Mouse (Mus musculus) heart, adult 18-20 months (tissue): ENCODE data around the gene Slc36a4. TPM values are rescaled to one million over a fixed set of nuclear protein-coding genes. Genes with fewer than 3 reads are reported as not detected.

ENCODE experiments used
- DNase-seq, 2 experiments: peaks; one replicate each; pipeline ENCODE4 v3.0.0; 2021 to 2022; ENCODE audit warnings: mixed read lengths in 1 of 2
- total RNA-seq, 2 experiments: library from RNA; stranded (reverse); gene quantifications; 2 replicates each; pipeline ENCODE4 v1.2.3; 2021

Gene Slc36a4
- total RNA-seq, 2 experiments from 2014 or later: 5.9 to 7.7 TPM

DNA sequence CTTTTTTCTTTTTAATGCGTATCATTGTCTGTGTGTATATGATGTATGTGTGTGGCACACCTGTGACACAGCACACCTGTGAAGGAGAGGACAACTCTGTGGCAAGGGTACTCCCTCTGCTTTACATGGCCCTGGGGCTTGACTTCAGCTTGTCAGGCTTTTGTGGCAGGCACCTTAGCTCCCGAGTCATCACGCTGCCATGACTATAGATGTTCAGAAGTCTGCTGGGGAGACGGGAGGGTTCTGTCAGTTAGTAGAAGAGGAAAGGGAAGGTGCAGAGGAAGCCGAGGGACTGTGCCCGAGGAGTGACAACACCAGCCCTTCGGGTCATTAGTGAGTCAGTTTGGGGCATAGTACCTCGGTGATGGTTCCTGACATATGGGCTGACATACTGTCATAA, 13.0 kb downstream of the Slc36a4 start:
- DNase-seq: no peak

DNA sequence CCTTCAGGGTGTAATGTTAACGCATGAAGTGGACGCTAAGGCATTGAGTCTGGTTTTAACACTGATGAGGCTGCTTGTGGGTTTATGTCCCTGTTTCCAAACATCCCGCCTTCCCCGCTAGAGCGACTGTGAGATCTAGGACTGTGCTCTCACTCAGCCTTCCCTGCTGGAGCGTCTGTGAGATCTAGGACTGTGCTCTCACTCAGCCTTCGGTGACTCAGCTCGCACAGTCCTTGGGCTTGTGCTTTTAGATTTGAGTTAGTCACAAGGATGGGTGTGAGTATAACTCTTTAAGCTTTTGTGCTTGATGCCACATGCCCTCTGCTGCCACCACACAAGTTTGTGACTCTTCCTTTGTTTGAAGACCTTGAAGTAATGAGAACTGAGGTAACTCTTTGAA, 17.6 kb downstream of the Slc36a4 start:
- DNase-seq: no peak

DNA sequence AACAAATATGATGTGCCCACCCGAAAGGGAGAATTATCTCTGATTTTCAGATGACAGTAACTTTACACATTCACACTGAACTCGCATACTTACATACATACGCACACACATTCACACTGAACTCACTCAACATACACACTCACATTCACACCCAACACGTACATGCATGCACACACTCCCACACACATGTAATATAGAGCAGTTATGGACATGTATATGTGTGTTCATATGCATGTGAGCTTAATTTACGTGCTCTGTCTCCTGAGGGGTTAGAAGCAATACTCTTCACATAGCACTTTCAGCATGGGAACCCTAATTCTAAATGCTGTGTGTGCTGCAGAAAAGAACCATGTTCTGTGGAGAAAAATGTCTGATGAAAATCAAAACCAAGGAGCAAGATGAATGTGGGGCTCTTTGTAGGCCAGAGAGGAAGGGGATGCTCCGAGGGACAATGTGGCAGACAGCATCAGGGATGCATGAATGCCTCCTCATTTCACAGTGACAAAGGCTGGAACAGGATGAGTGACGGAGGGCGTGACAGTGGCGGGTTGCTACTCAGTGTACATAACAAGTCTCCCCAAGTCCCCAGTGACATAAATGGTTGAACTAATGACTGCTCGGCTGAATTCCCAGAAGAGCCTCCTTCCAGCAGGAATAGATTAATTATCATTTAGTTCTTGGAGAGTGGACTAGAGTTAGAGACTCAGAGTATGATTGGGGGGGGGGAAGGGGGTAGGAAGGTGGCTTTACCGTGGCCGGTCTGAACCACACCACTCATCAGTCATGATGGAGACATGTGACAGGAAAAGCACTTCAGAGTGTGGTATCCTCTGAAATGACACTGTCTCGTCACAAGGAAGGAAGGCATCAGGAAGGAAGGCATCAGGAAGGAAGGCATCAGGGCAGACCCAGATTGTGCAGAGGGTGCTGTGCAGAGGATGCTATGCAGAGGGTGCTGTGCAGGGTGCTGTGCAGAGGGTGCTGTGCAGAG, 22.5 kb downstream of the Slc36a4 start:
- DNase-seq: no peak

DNA sequence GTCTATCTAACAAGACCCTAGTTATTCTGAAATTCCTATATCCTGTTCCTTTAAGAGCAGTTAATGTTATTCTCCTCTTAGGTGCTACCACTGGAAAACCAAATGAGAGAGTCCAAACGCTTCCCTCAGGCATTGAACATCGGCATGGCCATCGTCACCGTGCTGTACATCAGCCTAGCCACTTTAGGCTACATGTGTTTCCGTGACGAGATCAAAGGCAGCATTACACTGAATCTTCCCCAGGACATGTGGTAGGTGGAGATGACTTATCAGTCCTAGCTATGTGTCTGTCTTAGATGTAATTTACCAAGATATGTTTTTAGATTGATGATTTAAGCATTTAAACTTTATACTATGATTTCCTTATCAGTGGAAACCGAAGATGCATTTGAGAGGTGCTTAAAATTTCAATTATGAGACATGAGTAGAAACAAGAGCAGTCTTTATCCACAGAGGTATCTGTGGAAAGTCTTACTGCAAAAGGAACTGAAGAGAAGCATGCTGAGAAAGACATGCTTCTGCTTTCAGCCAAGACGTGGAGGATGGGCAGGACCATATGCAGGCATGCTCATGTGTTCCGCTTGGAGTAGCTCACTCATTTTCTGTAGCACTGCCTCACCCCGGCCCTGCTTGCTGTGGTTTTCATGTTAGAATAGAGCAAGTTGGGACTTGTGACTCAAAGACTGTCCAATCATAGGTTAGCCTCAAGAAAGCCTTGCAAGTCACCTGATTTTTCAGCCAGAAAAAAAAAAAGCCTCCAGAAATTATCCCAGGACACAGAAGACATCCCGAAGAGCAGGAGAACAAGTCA, 24.7 kb downstream of the Slc36a4 start:
- no peak for DNase-seq

DNA sequence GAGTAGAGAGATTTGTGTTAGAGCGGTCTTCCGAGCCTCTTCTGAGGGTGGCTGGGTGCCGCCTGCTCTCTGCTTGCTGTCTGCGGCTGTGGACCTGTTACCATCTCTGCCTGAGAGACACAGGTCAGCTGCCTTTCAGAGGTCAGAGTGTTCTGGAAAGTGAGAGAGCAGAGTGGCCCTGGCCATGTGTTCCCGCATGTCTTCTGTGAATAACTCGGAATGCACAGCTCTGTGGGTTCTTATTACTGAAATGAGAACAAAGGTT, 25.3 kb downstream of the Slc36a4 start:
- no peak for DNase-seq

DNA sequence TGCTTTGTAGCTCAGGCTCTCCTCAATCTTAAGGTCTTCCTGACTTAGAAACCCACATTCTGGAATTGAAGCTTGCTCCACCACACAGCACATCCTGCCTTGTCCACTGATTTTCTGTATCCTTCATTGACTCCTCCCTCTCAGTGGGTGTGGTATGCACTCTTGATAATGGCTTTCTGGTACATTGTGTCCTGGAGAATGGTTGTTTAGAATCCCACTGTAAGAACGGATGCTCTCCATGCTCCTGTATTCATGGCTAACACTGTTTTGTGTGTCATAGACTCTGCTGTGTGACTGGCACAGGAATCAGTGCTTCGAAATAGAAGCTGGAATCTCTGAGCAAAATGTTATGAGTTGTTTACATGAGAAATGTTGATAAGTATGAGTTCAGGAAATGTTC, 28.0 kb downstream of the Slc36a4 start:
- DNase-seq: no peak

DNA sequence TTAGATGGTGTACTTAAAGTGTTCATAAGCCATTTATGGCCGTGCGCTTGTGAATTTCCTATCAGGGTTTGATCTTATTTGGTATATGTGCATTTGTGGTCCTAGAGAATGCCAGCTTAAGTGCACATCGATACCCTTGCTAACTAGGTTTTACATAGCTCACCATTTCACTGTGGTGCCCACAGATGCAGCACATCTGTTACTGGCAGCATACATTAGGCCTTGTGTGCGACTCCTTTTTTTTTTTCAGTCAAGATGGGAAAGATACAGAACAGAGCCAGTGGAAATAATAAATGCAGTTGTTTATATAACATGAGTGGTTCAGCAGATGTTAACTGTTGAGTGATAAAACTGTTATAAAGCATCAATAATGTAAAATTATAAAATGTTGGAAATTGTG, 31.9 kb downstream of the Slc36a4 start:
- no peak for DNase-seq

DNA sequence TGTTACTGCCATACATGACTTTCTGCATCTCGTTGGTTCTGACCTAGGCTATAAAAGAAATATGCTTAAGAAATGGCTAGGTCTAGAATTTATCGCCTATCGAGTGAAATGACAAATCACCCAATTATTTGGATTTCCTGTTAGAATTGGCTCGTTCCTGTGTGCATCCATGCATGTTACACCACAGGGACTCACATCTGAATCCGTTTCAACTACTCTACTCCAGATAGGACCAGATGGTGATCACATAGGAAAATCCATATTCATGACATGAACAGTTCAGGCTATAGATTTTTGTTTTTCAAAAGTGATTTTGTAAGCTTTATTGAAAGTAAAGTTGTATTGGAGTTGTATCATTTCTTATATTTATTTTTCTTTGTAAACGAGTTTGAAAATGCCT, 32.4 kb downstream of the Slc36a4 start:
- DNase-seq: no peak

DNA sequence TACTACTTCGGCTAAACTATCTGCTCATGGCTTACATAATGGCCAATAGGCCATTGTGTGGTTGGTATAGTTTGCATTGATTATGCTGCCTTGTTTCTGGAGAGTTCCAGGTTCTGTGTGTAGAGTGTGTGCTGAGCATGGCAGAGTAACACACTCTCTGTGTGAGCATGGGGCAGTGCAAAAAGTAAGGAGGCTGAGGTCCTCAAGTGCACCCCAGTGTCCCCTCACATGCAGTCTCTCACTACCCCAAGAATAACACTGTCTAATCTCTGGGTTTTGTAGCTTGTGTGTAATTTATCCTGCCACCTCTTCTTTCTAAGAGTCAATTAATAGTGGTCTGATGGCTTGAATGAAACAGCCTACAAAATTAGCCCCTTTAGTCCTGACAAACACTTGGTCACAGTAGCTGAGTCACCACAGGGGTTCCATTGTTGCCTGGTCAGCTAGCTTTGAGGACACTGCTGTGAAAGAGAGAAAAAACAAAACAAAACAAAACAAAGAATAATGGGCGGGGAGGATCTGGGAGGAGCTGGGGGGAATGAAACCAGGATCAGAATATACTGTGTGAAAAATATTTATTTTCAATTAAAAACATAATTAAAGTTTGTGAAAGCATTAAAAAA, 36.6 kb downstream of the Slc36a4 start:
- no peak for DNase-seq

DNA sequence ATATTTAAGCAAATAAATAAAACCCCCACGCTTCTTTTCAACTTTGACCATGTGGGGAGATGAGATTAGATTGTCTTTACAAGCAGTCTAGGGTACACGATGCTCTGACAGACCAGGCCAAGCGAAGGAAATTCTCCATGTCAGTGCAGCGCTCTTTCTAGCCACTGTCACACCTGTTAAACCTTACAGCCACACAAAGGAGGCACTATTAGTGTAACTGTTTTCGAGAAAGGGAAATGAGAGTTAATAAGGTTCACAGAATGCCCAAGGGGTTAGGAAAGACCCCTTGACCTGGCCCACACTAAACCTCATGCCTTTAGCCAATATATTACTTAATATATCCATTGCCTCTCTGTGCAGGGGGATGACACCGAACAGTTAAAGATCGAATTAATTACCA, 37.1 kb downstream of the Slc36a4 start:
- DNase-seq: no peak

DNA sequence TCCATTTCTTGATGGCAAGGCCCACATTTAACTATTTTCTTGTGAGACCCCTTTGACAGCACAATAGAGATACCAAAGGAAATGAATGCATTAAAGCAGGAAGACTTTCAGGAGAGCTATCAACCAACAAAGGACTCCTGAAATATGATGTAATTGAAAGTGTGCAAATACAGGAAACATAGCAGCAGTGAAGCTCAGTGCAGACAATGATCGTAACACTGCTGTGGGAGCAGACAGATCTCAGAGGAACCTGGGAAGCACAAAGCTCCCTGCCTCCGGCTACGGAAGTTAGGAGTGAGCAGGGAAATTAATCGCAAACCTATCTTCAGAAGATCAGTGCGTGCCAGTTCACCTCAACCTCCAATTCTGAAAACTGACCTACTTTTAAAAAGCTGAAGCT, 38.8 kb downstream of the Slc36a4 start:
- DNase-seq: no peak

DNA sequence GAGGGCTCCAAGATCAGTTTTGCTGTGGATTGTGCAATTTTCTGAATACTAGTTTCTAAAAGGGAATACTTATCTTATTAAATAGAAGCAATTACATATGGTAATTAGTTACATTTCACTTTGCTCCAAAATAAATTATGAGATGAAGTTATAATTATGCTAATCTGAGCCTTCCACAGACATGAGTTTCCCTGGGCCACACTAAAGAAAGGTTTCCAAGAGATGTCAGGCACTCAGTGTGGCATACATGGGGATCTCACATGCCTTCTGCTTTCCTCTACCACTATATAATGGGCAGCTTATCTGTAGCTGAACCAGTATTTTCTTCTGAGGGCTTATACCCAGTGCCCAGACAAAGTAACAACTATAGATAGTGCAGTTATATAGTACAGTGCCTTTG, 49.8 kb downstream of the Slc36a4 start:
- no peak for DNase-seq

DNA sequence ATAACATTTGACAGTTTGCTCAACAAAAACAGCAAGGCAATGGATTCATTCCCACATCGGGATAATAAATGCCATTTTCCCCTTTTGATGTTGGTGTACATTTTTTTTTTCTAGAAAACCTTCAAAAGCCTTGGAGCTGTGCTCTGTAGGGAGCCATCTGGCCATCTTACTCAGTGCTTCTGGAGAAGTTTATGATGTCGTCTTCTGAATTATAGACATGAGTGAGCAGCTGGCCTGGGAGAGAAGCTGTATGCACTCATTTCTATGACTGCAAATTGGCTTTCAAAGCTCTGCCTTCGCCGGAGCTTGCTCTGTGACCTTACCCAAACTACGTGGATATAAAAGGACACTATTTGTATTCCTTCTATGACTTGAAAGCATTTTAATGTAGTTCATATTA, 56.8 kb downstream of the Slc36a4 start:
- no peak for DNase-seq

DNA sequence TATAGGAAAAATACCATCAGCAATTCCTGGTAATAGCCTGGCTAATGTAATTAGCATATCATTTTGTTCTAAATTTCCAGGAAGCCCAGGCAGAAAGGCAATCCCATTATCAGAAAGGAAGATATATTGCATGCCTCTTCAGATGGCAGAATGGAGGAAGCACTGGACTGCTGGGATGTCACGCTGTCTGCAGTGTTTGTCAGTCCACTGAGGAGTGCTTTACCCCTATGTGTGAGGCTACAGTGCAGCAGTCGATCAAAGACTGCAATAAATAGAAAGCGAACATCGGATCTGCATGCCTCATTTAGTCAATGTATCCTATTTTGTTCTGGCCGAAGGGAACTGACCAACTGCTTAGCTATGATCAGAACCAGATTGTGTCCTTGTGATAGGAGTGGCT, 57.3 kb downstream of the Slc36a4 start:
- no peak for DNase-seq

DNA sequence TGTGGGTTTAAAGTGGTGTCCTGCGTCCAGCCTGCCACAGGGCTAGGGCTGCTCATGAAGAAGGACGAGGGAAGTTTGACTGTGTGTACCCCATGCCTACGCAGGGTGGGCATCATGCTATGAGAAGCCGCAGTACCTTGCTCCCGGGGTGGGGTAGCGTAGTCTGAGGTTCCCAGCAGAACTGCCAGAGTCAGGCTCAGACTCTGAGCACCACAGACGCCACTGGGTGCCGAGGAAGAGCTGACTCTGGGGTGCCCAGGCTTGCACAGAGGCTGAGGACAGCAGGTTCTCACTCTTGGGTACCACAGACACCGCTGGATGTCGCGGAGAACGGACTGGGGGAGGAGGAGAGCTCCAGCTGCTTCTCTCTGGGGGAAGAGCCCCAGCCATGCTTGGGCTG, 63.2 kb downstream of the Slc36a4 start:
- DNase-seq: no peak

DNA sequence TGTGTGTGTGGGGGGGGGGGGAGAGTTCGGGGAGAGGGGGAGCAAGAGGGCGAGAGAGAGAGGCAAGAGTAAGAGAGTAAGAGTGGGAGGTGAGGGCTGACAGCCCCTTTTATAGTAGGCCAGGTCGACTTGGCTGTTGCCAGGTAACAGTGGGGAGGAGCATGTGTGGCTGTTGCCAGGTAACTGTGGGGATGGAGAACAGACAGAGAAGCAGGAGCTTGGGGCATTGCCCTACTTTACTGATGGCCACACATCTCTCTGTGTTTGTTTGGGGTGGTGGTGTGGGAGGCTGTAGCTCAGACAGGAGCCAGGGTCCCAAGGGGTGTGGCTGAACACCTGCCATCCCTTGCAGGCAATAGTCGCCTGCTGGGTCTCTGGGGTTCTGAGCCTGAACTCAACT, 63.9 kb downstream of the Slc36a4 start:
- no peak for DNase-seq

DNA sequence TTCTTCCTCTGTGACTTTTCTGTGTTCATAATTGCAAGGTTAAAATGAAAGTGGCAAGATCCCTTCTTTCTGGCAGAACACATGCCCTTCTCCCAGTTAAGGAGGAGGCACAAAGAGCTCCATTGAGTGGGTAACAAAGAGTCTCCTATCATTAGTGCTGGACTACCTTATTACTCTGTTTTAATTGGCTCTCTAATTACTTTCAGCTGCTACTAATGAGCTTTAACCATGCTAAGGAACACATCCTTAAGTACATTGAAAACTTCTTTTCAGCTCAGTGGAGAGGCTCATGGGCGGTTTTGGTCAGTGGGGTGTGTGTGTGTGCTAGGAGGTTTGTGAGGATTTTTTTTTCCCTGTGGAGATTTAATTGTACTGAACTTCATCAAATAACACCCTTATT, 65.4 kb downstream of the Slc36a4 start:
- no peak for DNase-seq

DNA sequence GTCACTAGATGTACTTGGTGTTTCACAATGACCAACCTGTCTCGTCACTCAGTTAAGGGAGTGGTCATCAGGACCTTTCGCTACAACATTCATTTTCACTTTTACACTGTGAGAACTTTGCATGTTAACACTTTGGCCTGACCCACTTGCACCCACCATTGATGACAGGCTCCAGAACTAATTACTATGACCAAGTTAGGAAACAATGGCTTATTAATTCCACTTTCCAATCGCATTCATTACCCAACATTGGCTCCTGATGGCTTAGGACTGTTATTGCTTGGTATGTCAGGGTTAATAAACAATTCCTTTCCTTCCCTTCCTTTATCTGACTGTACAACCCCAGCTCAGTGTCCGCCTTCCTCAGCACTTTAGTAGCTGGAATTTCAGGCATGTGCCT, 72.4 kb downstream of the Slc36a4 start:
- no peak for DNase-seq

DNA sequence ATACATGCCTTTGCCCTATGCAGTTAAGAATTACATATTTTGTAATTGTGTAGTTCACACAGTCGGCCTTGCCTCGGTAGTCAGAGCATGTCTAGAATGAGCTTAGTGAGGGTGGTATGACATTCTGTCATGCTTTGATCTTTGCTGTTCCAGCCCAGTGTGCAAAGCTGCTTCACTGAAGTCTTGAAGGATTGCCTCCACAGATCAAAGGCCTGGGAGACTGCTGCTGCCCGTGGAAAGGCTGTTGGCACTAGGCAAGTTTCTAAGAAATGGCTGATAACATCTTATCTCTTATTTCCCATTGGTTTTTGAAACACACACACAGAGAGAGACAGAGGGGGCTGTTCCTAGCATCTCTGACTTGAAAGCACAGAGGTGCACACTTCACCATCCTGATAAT, 76.7 kb downstream of the Slc36a4 start:
- no peak for DNase-seq

DNA sequence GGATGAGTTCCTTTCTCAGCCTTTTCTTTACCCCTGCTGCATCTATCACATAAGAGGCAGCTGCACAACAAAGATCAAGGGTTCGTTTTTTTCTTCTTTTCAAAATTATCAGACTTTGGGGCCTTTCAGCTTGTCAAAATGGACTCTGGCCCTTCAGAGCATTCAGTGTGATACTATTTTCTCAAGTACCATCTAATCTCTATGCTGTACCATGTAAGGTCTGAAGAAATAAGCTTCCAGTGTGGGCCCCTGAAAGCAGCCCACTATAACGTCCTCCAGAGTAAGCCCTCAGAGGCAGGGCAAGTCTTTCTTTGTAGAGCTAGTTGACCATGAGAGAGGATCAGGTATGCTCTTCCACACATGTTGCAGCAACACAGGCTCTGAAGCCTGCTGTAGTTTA, 77.1 kb downstream of the Slc36a4 start:
- no peak for DNase-seq

DNA sequence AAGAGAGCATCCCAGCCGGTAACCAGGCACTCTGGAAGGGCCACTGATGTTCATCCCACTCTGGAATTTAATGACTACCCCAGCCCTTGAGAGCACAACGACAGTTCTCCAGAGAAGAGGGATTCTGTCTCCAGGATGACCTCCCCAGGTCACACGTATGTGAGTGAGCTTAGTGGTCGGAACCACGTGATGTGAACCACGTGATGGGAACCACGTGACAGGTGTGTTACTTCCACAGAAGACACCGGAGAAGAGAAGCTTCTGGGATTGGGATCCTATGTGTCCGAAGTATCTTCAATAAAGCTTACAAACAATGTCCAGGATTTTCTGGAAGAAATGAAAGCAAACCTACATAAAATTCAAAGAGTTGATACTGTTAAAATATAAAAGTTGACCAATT, 82.5 kb downstream of the Slc36a4 start:
- no peak for DNase-seq
